Mouse (Mus musculus): ENCODE results near the gene Klk13.

- no peak for TF ChIP-seq GATA1 (IDR thresholded peaks at IDR 0.05; ENCODE audit: borderline replicate concordance, low read length)
- TF ChIP-seq CTCF (IDR thresholded peaks at IDR 0.05; ENCODE audit: low read depth, low read length) = no peak
These were observed 60.5 kb downstream of the Klk13 start for GRCm38 (mm10) chr7:43772901-43773300.

Data from G1E (cell line).